Mouse (Mus musculus) kidney, embryonic 16.5 days (tissue): ENCODE measurements around the gene Ube2f. TPM values are rescaled to one million over a fixed set of nuclear protein-coding genes. Genes with fewer than 3 reads are reported as not detected.
A peak's percentile ranks its signal among the peaks of the same experiment; 100 is the strongest.

Experiments
- ATAC-seq: fragments of 200-750 bp; cut with Nextera tagmentation; 2 replicates; pipeline ENCODE4 v1.8.0; 2017; ENCODE audit warnings: moderate TSS enrichment; ENCODE audit not compliant: low FRiP score, low TSS enrichment
- H3K27ac ChIP-seq: fragments of 300-500 bp; sonication (generic); 2 replicates; pipeline ENCODE4 v1.5.1; 2014; ENCODE audit warnings: low read length
- H3K27me3 ChIP-seq: fragments of 300-500 bp; sonication (generic); 2 replicates; pipeline ENCODE4 v1.6.1; 2014; ENCODE audit warnings: low read length, control low read depth, mixed read lengths; ENCODE audit not compliant: insufficient read depth
- H3K36me3 ChIP-seq: fragments of 300-500 bp; sonication (generic); 2 replicates; pipeline ENCODE4 v1.6.1; 2014; ENCODE audit warnings: low read length, control low read depth, mixed read lengths; ENCODE audit not compliant: insufficient read depth
- H3K4me1 ChIP-seq: fragments of 300-500 bp; sonication (generic); 2 replicates; pipeline ENCODE4 v1.6.1; 2014; ENCODE audit warnings: low read length, control low read depth, mixed read lengths; ENCODE audit not compliant: insufficient read depth
- H3K4me2 ChIP-seq: fragments of 300-500 bp; sonication (generic); replicated peaks from 2 replicates; pipeline ENCODE4 v1.6.1; 2014; ENCODE audit warnings: low read depth, low read length
- H3K4me3 ChIP-seq: fragments of 300-500 bp; sonication (generic); 2 replicates; pipeline ENCODE4 v1.5.1; 2014; ENCODE audit warnings: mild to moderate bottlenecking, low read length
- H3K9ac ChIP-seq: fragments of 300-500 bp; sonication (generic); replicated peaks from 2 replicates; pipeline ENCODE4 v1.6.1; 2014; ENCODE audit warnings: low read length
- H3K9me3 ChIP-seq: fragments of 300-500 bp; sonication (generic); 2 replicates; pipeline ENCODE4 v1.6.1; 2016; ENCODE audit warnings: low read length, control low read depth
- WGBS: fragments of 180-500 bp; shearing (Covaris S2); extraction: QIAGEN DNeasy Blood & Tissue Kit; methylation state at CpG from one replicate; pipeline ENCODE4 v1.1.7; 2014; 5-methylcytosine and 5-hydroxymethylcytosine counted together
- polyA plus RNA-seq: library from polyadenylated mRNA; unstranded; fragments of >200 nt; fragmentation: Nextera tagmentation; extraction: Ambion mirVana; gene quantifications from 2 replicates; pipeline ENCODE4 v1.2.1, GENCODE M21; 2015

The Ube2f gene
- polyA plus RNA-seq, 1 experiment from 2014 or later = 71.7 TPM

- Histone ChIP-seq H3K9ac (no peak overlapping the region), H3K4me1 (no peaks in the 10 kb centered on the region), H3K36me3 (no peaks in the 10 kb centered on the region)
Measured at GRCm38 (mm10) chr1:91235395-91235794, 14.7 kb upstream of the Ube2f start.

GRCm38 (mm10) chr1:91237676-91238075, 12.4 kb upstream of the Ube2f start:
- no peak overlapping the region for H3K9ac ChIP-seq
- no peak overlapping the region for H3K4me2 ChIP-seq
- WGBS = 77% methylated on average over 6 of the region's 6 CpGs
- ATAC-seq = no peak
- H3K36me3 ChIP-seq = no peaks in the 10 kb centered on the region
- H3K4me1 ChIP-seq = no peaks in the 10 kb centered on the region
- H3K4me3 ChIP-seq = no peak overlapping the region
- no peaks in the 10 kb centered on the region for H3K9me3 ChIP-seq
- H3K27me3 ChIP-seq = 0 out of 2 replicates have a peak, but pooled peaks cover 3% of the 10 kb centered on the region
- no peak overlapping the region for H3K27ac ChIP-seq

More at GRCm38 (mm10) chr1:91235395-91235794, 14.7 kb upstream of the Ube2f start:
- 47% methylated on average over 5 of the region's 5 CpGs for WGBS
- no peak overlapping the region for H3K27ac ChIP-seq
- no peaks in the 10 kb centered on the region for H3K27me3 ChIP-seq
- H3K4me2 ChIP-seq = no peak overlapping the region
- ATAC-seq = no peak
- H3K9me3 ChIP-seq = no peaks in the 10 kb centered on the region
- no peak overlapping the region for H3K4me3 ChIP-seq

DNA sequence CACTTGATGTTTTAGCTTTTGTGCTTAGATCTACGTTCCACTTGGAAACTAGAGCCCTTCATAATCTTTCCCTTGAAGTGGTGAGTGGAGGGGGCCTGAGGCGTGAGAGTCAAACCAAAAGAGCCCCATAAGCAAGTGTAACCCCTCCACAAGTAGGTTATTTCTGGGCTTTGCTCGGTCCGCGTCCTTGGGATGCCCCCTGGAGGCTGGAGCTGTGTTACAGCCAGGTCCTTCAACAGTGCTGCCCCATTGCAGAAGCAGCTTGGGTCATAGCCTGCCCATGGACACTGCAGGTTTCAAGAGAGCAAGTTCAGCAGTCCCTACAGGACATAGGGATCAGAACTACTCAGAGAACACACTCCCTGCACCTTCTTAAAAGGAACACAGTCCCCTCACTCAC, 11.0 kb upstream of the Ube2f start:
- no peak overlapping the region for H3K4me3 ChIP-seq
- H3K9ac ChIP-seq = no peak overlapping the region
- WGBS = 21% methylated on average over 5 of the region's 5 CpGs
- no peaks in the 10 kb centered on the region for H3K9me3 ChIP-seq
- no peak for ATAC-seq
- no peaks in the 10 kb centered on the region for H3K36me3 ChIP-seq
- H3K27me3 ChIP-seq = 0 out of 2 replicates have a peak, but pooled peaks cover 3% of the 10 kb centered on the region
- H3K4me2 ChIP-seq = no peak overlapping the region
- no peaks in the 10 kb centered on the region for H3K4me1 ChIP-seq
- H3K27ac ChIP-seq = no peak overlapping the region

GRCm38 (mm10) chr1:91239800-91240199, 10.3 kb upstream of the Ube2f start:
- H3K4me1 ChIP-seq = no peaks in the 10 kb centered on the region
- WGBS = 85% methylated on average over 1 of the region's 1 CpGs
- no peak overlapping the region for H3K4me2 ChIP-seq
- H3K4me3 ChIP-seq = no peak overlapping the region
- no peaks in the 10 kb centered on the region for H3K36me3 ChIP-seq
- H3K9me3 ChIP-seq = no peaks in the 10 kb centered on the region
- H3K9ac ChIP-seq = no peak overlapping the region
- 0 out of 2 replicates have a peak, but pooled peaks cover 3% of the 10 kb centered on the region for H3K27me3 ChIP-seq
- no peak overlapping the region for H3K27ac ChIP-seq
- ATAC-seq = no peak

DNA sequence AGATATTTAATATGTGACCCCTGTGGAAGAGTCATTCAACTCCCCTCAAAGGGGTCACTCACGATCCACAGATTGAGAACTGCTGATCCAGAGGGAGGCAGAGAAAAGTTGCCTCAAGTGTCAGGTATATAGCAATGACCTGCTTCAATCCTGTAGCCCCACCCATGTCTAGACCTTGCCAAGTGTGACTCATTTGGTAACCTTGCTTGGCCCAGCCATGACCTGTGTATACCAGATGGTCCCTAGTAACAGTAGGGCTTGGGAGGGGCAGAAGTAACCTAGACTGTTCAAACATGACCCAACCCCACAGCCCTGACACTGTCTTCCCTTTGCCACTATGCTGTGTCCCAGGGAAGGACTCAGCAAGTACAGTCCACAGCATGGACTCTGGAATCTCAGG, 9.4 kb upstream of the Ube2f start:
- WGBS = 77% methylated on average over 1 of the region's 1 CpGs
- no peak overlapping the region for H3K9ac ChIP-seq
- ATAC-seq = no peak
- no peak overlapping the region for H3K4me3 ChIP-seq
- no peak overlapping the region for H3K27ac ChIP-seq
- H3K4me1 ChIP-seq = no peaks in the 10 kb centered on the region
- no peak overlapping the region for H3K4me2 ChIP-seq
- H3K9me3 ChIP-seq = no peaks in the 10 kb centered on the region
- 0 out of 2 replicates have a peak, but pooled peaks cover 3% of the 10 kb centered on the region for H3K27me3 ChIP-seq
- no peaks in the 10 kb centered on the region for H3K36me3 ChIP-seq

DNA sequence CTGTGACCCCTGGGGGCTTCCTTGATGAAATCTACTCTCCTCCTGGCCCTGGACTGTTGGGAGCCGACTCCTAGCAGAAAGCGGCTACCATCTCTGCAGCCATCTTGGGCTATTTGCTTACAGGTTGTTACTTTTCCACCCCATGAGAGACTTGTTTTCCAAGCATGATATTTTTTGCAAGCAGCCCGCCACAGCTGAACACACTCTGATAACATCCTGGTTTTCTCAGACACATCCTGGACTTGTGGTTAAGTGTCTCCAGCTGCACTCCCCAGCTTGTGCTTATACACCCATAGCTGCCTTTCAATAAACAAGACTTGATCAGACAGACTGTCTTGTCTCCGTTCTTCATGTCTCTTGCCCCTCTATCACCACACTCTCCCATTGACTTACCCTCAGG, 8.9 kb upstream of the Ube2f start:
- Histone ChIP-seq H3K9me3 (no peaks in the 10 kb centered on the region), H3K36me3 (no peaks in the 10 kb centered on the region), H3K4me3 (no peak overlapping the region), H3K9ac (no peak overlapping the region), H3K4me1 (no peaks in the 10 kb centered on the region), H3K27me3 (0 out of 2 replicates have a peak, but pooled peaks cover 3% of the 10 kb centered on the region), H3K4me2 (no peak overlapping the region), H3K27ac (no peak overlapping the region)
- WGBS = 79% methylated on average over 4 of the region's 4 CpGs
- ATAC-seq = no peak

DNA sequence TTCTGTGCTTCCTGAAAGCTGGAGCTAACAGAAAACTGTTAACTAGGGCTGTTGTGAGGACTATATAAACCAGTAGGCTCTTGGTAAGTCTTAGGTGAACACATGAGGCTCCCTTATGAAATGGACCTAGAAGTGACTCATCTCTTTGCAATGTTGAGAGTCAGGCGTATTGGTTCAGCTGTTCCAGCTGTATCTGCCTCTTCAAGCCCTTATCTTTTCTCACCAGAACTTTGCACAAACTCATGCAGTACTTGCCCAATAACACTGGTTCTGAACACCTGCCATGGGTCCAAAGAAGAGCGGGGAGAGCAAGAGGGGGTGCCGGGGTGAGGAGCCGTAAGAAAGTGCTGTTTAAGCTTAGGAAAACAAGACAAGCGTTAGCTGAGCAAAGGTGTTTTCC, 1.9 kb upstream of the Ube2f start:
- WGBS = 90% methylated on average over 5 of the region's 5 CpGs
- Histone ChIP-seq H3K4me3 (no peak overlapping the region), H3K4me2 (no peak overlapping the region), H3K9ac (no peak overlapping the region), H3K9me3 (no peaks in the 10 kb centered on the region), H3K27me3 (no peaks in the 10 kb centered on the region), H3K27ac (no peak overlapping the region), H3K4me1 (peaks cover 18% of the 10 kb centered on the region), H3K36me3 (no peaks in the 10 kb centered on the region)
- ATAC-seq = no peak

GRCm38 (mm10) chr1:91248970-91249369, 1.1 kb upstream of the Ube2f start:
- Histone ChIP-seq H3K9ac (peak overlapping the region; percentile 79; the same call in 1 of the 2 replicates), H3K27me3 (no peaks in the 10 kb centered on the region), H3K9me3 (no peaks in the 10 kb centered on the region), H3K4me2 (peak overlapping the region; percentile 78), H3K36me3 (no peaks in the 10 kb centered on the region), H3K27ac (no peak overlapping the region), H3K4me3 (no peak overlapping the region), H3K4me1 (peaks cover 18% of the 10 kb centered on the region)
- 48% methylated on average over 4 of the region's 4 CpGs for WGBS
- no peak for ATAC-seq

GRCm38 (mm10) chr1:91250415-91251147, 477 bp downstream of the Ube2f start:
- 0 out of 2 replicates have a peak, but pooled peaks cover 3% of the 10 kb centered on the region for H3K36me3 ChIP-seq
- peak overlapping the region; percentile 95 for H3K9ac ChIP-seq
- peak overlapping the region; percentile 95 for H3K4me3 ChIP-seq
- peak overlapping the region; percentile 82 for H3K4me2 ChIP-seq
- H3K4me1 ChIP-seq = peaks cover 18% of the 10 kb centered on the region
- no peaks in the 10 kb centered on the region for H3K9me3 ChIP-seq
- no peaks in the 10 kb centered on the region for H3K27me3 ChIP-seq
- ATAC-seq = peak; percentile 58
- H3K27ac ChIP-seq = peak overlapping the region; percentile 75
- under 1% methylated on average over 57 of the region's 70 CpGs for WGBS

DNA sequence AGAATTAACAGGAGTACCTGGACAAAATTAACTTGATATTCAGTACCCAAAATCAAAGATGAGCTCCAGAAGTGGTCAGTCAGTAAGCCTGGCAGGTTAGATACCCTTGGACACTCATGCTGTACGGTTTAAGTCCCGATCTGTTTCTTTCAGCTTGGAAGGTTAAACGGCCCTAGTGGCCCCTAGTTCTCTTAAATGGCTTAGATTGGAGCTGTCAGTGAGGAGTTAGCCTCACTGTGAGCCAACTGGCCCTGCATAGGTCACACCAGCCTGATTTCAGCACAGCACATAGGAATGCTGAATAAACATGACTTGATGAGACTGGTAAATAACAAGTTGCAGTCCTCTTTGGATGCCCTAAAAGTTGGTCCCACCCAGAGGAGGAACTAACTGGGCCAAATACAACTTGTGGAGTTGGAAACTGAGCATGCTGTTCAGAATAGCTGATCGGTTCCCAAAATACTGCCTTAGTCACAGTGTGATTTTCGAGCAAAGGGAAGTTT, 1.1 kb downstream of the Ube2f start:
- WGBS = 39% methylated on average over 5 of the region's 5 CpGs
- Histone ChIP-seq H3K27me3 (no peaks in the 10 kb centered on the region), H3K4me3 (peak overlapping the region; percentile 95), H3K4me1 (peaks cover 18% of the 10 kb centered on the region), H3K9me3 (no peaks in the 10 kb centered on the region), H3K4me2 (peak overlapping the region; percentile 82), H3K36me3 (0 out of 2 replicates have a peak, but pooled peaks cover 3% of the 10 kb centered on the region), H3K9ac (peak overlapping the region; percentile 95), H3K27ac (0 out of 2 replicates have a peak overlapping the region, but pooled peaks have one; percentile 2)
- no peak for ATAC-seq
